Mouse (Mus musculus): Measurements from ENCODE around the gene Sgpl1. TPM values are rescaled to one million over a fixed set of nuclear protein-coding genes. Genes with fewer than 3 reads are reported as not detected.

Gene Sgpl1
- polyA plus RNA-seq, 1 experiment from 2014 or later, result 63.6 TPM

GRCm38 (mm10) chr10:61068436-61069192, 78.9 kb downstream of the Sgpl1 start:
- ATAC-seq (ENCODE audit: insufficient number of reproducible peaks, insufficient read depth, low FRiP score, low read depth), result no peak
- Histone ChIP-seq H3K27ac (ENCODE audit: low read length) (no peak overlapping the region), H3K9ac (replicated peaks; ENCODE audit: low read depth, low read length) (no peak overlapping the region), H3K27me3 (ENCODE audit: control insufficient read depth, insufficient read depth, low read length) (no peaks in the 10 kb centered on the region), H3K9me3 (ENCODE audit: control insufficient read depth, low read depth, low read length) (no peaks in the 10 kb centered on the region), H3K4me1 (ENCODE audit: control insufficient read depth, insufficient read depth, low read length) (0 out of 2 replicates have a peak, but pooled peaks cover 10% of the 10 kb centered on the region), H3K36me3 (ENCODE audit: control insufficient read depth, insufficient read depth, low read length) (no peaks in the 10 kb centered on the region), H3K4me2 (replicated peaks; ENCODE audit: low read depth, low read length) (no peak overlapping the region), H3K4me3 (ENCODE audit: low read depth, low read length) (no peak overlapping the region)
- WGBS, result 6% methylated on average over 8 of the region's 8 CpGs

GRCm38 (mm10) chr10:61065287-61066005, 82.1 kb downstream of the Sgpl1 start:
- Histone ChIP-seq H3K4me3 (ENCODE audit: low read depth, low read length) (no peak overlapping the region), H3K9ac (replicated peaks; ENCODE audit: low read depth, low read length) (no peak overlapping the region), H3K9me3 (ENCODE audit: control insufficient read depth, low read depth, low read length) (no peaks in the 10 kb centered on the region), H3K27ac (ENCODE audit: low read length) (no peak overlapping the region), H3K4me1 (ENCODE audit: control insufficient read depth, insufficient read depth, low read length) (0 out of 2 replicates have a peak, but pooled peaks cover 10% of the 10 kb centered on the region), H3K36me3 (ENCODE audit: control insufficient read depth, insufficient read depth, low read length) (no peaks in the 10 kb centered on the region), H3K27me3 (ENCODE audit: control insufficient read depth, insufficient read depth, low read length) (no peaks in the 10 kb centered on the region), H3K4me2 (replicated peaks; ENCODE audit: low read depth, low read length) (no peak overlapping the region)
- 57% methylated on average over 13 of the region's 13 CpGs for WGBS
- no peak for ATAC-seq (ENCODE audit: insufficient number of reproducible peaks, insufficient read depth, low FRiP score, low read depth)

GRCm38 (mm10) chr10:61064635-61065034, 82.9 kb downstream of the Sgpl1 start:
- H3K36me3 ChIP-seq (ENCODE audit: control insufficient read depth, insufficient read depth, low read length), result no peaks in the 10 kb centered on the region
- H3K9ac ChIP-seq (replicated peaks; ENCODE audit: low read depth, low read length), result no peak overlapping the region
- no peak overlapping the region for H3K4me3 ChIP-seq (ENCODE audit: low read depth, low read length)
- H3K27me3 ChIP-seq (ENCODE audit: control insufficient read depth, insufficient read depth, low read length), result no peaks in the 10 kb centered on the region
- H3K4me2 ChIP-seq (replicated peaks; ENCODE audit: low read depth, low read length), result no peak overlapping the region
- peaks cover 14% of the 10 kb centered on the region; the same call in 1 of the 2 replicates for H3K4me1 ChIP-seq (ENCODE audit: control insufficient read depth, insufficient read depth, low read length)
- no peaks in the 10 kb centered on the region for H3K9me3 ChIP-seq (ENCODE audit: control insufficient read depth, low read depth, low read length)
- peak; percentile 56; the same call in 1 of the 2 replicates for ATAC-seq (ENCODE audit: insufficient number of reproducible peaks, insufficient read depth, low FRiP score, low read depth)
- H3K27ac ChIP-seq (ENCODE audit: low read length), result no peak overlapping the region
- WGBS, result 25% methylated on average over 8 of the region's 8 CpGs

- H3K27me3 ChIP-seq (ENCODE audit: control insufficient read depth, insufficient read depth, low read length), result no peaks in the 10 kb centered on the region
- no peaks in the 10 kb centered on the region for H3K36me3 ChIP-seq (ENCODE audit: control insufficient read depth, insufficient read depth, low read length)
- no peak overlapping the region for H3K27ac ChIP-seq (ENCODE audit: low read length)
- 78% methylated on average over 10 of the region's 10 CpGs for WGBS
- H3K9ac ChIP-seq (replicated peaks; ENCODE audit: low read depth, low read length), result no peak overlapping the region
- H3K4me1 ChIP-seq (ENCODE audit: control insufficient read depth, insufficient read depth, low read length), result peaks cover 12% of the 10 kb centered on the region; the same call in 1 of the 2 replicates
- no peaks in the 10 kb centered on the region for H3K9me3 ChIP-seq (ENCODE audit: control insufficient read depth, low read depth, low read length)
- H3K4me3 ChIP-seq (ENCODE audit: low read depth, low read length), result no peak overlapping the region
- no peak overlapping the region for H3K4me2 ChIP-seq (replicated peaks; ENCODE audit: low read depth, low read length)
- no peak for ATAC-seq (ENCODE audit: insufficient number of reproducible peaks, insufficient read depth, low FRiP score, low read depth)
Observed at GRCm38 (mm10) chr10:61063271-61063864, 84.1 kb downstream of the Sgpl1 start.

GRCm38 (mm10) chr10:61059543-61060110, 87.9 kb downstream of the Sgpl1 start:
- Histone ChIP-seq H3K4me2 (replicated peaks; ENCODE audit: low read depth, low read length) (no peak overlapping the region), H3K4me3 (ENCODE audit: low read depth, low read length) (no peak overlapping the region), H3K27ac (ENCODE audit: low read length) (no peak overlapping the region), H3K9ac (replicated peaks; ENCODE audit: low read depth, low read length) (no peak overlapping the region), H3K36me3 (ENCODE audit: control insufficient read depth, insufficient read depth, low read length) (no peaks in the 10 kb centered on the region), H3K4me1 (ENCODE audit: control insufficient read depth, insufficient read depth, low read length) (peaks cover 6% of the 10 kb centered on the region; the same call in 1 of the 2 replicates), H3K27me3 (ENCODE audit: control insufficient read depth, insufficient read depth, low read length) (no peaks in the 10 kb centered on the region), H3K9me3 (ENCODE audit: control insufficient read depth, low read depth, low read length) (0 out of 2 replicates have a peak, but pooled peaks cover 2% of the 10 kb centered on the region)
- 28% methylated on average over 6 of the region's 6 CpGs for WGBS
- no peak for ATAC-seq (ENCODE audit: insufficient number of reproducible peaks, insufficient read depth, low FRiP score, low read depth)

GRCm38 (mm10) chr10:61059101-61059500, 88.4 kb downstream of the Sgpl1 start:
- Histone ChIP-seq H3K36me3 (ENCODE audit: control insufficient read depth, insufficient read depth, low read length) (no peaks in the 10 kb centered on the region), H3K4me3 (ENCODE audit: low read depth, low read length) (no peak overlapping the region), H3K9me3 (ENCODE audit: control insufficient read depth, low read depth, low read length) (0 out of 2 replicates have a peak, but pooled peaks cover 2% of the 10 kb centered on the region), H3K9ac (replicated peaks; ENCODE audit: low read depth, low read length) (no peak overlapping the region), H3K27ac (ENCODE audit: low read length) (no peak overlapping the region), H3K4me1 (ENCODE audit: control insufficient read depth, insufficient read depth, low read length) (peaks cover 6% of the 10 kb centered on the region; the same call in 1 of the 2 replicates), H3K4me2 (replicated peaks; ENCODE audit: low read depth, low read length) (no peak overlapping the region), H3K27me3 (ENCODE audit: control insufficient read depth, insufficient read depth, low read length) (no peaks in the 10 kb centered on the region)
- WGBS, result no CpG with 5 or more reads among the region's 1 CpGs
- no peak for ATAC-seq (ENCODE audit: insufficient number of reproducible peaks, insufficient read depth, low FRiP score, low read depth)

- ATAC-seq (ENCODE audit: insufficient number of reproducible peaks, insufficient read depth, low FRiP score, low read depth), result no peak
- Histone ChIP-seq H3K36me3 (ENCODE audit: control insufficient read depth, insufficient read depth, low read length) (no peaks in the 10 kb centered on the region), H3K4me3 (ENCODE audit: low read depth, low read length) (no peak overlapping the region), H3K27me3 (ENCODE audit: control insufficient read depth, insufficient read depth, low read length) (no peaks in the 10 kb centered on the region), H3K27ac (ENCODE audit: low read length) (no peak overlapping the region), H3K4me1 (ENCODE audit: control insufficient read depth, insufficient read depth, low read length) (peaks cover 6% of the 10 kb centered on the region; the same call in 1 of the 2 replicates), H3K4me2 (replicated peaks; ENCODE audit: low read depth, low read length) (no peak overlapping the region), H3K9ac (replicated peaks; ENCODE audit: low read depth, low read length) (no peak overlapping the region), H3K9me3 (ENCODE audit: control insufficient read depth, low read depth, low read length) (0 out of 2 replicates have a peak, but pooled peaks cover 2% of the 10 kb centered on the region)
- WGBS, result 97% methylated on average over 7 of the region's 7 CpGs
Observed at GRCm38 (mm10) chr10:61056661-61057060, 90.8 kb downstream of the Sgpl1 start.

- WGBS, result 57% methylated on average over 14 of the region's 14 CpGs
- ATAC-seq (ENCODE audit: insufficient number of reproducible peaks, insufficient read depth, low FRiP score, low read depth), result 0 out of 2 replicates have a peak, but pooled peaks have one; percentile 49
- Histone ChIP-seq H3K9me3 (ENCODE audit: control insufficient read depth, low read depth, low read length) (0 out of 2 replicates have a peak, but pooled peaks cover 2% of the 10 kb centered on the region), H3K36me3 (ENCODE audit: control insufficient read depth, insufficient read depth, low read length) (no peaks in the 10 kb centered on the region), H3K27ac (ENCODE audit: low read length) (no peak overlapping the region), H3K4me1 (ENCODE audit: control insufficient read depth, insufficient read depth, low read length) (no peaks in the 10 kb centered on the region), H3K27me3 (ENCODE audit: control insufficient read depth, insufficient read depth, low read length) (no peaks in the 10 kb centered on the region), H3K4me2 (replicated peaks; ENCODE audit: low read depth, low read length) (no peak overlapping the region), H3K9ac (replicated peaks; ENCODE audit: low read depth, low read length) (no peak overlapping the region), H3K4me3 (ENCODE audit: low read depth, low read length) (no peak overlapping the region)
Observed at GRCm38 (mm10) chr10:61051993-61052613, 95.4 kb downstream of the Sgpl1 start.

Measured in stomach, embryonic 14.5 days (tissue).